Comparison of ENCODE assay signal across 8 mouse cellular contexts in the genomic region with DNA sequence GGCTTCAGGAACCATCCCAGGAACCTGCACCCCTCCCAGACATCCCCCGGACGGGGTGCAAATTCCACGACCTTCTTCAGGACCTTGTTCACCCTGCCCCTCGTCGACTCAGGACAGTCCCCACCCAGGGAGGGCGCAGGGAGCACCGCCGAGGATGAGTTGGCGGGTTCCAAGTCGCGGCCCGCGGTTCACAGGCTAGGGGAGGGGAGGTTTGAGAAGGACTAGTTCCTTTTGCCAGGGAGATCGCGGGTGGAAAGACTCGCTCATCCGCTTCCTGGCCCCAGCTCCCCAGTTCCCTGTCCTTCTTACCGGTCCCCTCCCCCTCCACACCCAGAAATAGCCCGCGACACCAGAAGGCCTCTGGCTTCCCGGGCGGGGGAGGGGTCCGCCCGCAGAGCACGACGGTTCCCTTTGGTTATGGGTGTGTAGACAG. TPM values are rescaled to one million over a fixed set of nuclear protein-coding genes. Genes with fewer than 3 reads are reported as not detected.
DNase-seq lines count a peak whose midpoint lies in the region; ATAC-seq and TF ChIP-seq lines count a peak whose summit lies in the region.

Fam19a3 (minus strand) TSS at position 370 of the 433 bp plus-strand sequence.

- H3K27ac ChIP-seq in liver, adult 2 months (replicated peaks; ENCODE audit: insufficient read depth, low read depth, low read length), result no peak within 1 kb of the TSS
- no peak within 1 kb of the TSS for H3K27ac ChIP-seq in forebrain, embryonic 12.5 days
- no peak within 1 kb of the TSS for H3K27ac ChIP-seq in hindbrain, embryonic 11.5 days (ENCODE audit: low read depth, low read length)
- H3K27ac ChIP-seq in liver, embryonic 11.5 days (ENCODE audit: low read depth, low read length), result no peak within 1 kb of the TSS

- H3K9me3 ChIP-seq in forebrain, embryonic 12.5 days, result no peaks in the 10 kb centered on the region
- no peaks in the 10 kb centered on the region for H3K9me3 ChIP-seq in hindbrain, embryonic 11.5 days (ENCODE audit: control insufficient read depth, low read length)
- H3K9me3 ChIP-seq in liver, embryonic 11.5 days (ENCODE audit: control insufficient read depth, low read length), result no peaks in the 10 kb centered on the region

- no peak for TF ChIP-seq CTCF in liver, adult 2 months (IDR thresholded peaks at IDR 0.05; ENCODE audit: low read depth, low read length)

- no peaks in the 10 kb centered on the region for H3K36me3 ChIP-seq in liver, adult 2 months (ENCODE audit: control insufficient read depth, insufficient read depth, low read length)
- no peaks in the 10 kb centered on the region for H3K36me3 ChIP-seq in forebrain, embryonic 12.5 days (replicated peaks)
- no peaks in the 10 kb centered on the region for H3K36me3 ChIP-seq in hindbrain, embryonic 11.5 days (ENCODE audit: control insufficient read depth, insufficient read depth, low read length)
- H3K36me3 ChIP-seq in liver, embryonic 11.5 days (ENCODE audit: control insufficient read depth, insufficient read depth, low read length), result no peaks in the 10 kb centered on the region

- peaks cover 9% of the 10 kb centered on the region for H3K27me3 ChIP-seq in liver, adult 2 months (ENCODE audit: control insufficient read depth, insufficient read depth, low read length)
- peaks cover 99% of the 10 kb centered on the region for H3K27me3 ChIP-seq in forebrain, embryonic 12.5 days
- H3K27me3 ChIP-seq in hindbrain, embryonic 11.5 days (ENCODE audit: control insufficient read depth, insufficient read depth, low read length), result peaks cover 78% of the 10 kb centered on the region
- H3K27me3 ChIP-seq in liver, embryonic 11.5 days (replicated peaks; ENCODE audit: control insufficient read depth, insufficient read depth, low read length), result peaks cover 75% of the 10 kb centered on the region

- peaks cover 5% of the 10 kb centered on the region; the same call in 1 of the 2 replicates for H3K4me1 ChIP-seq in liver, adult 2 months (ENCODE audit: control insufficient read depth, insufficient read depth, low read length)
- H3K4me1 ChIP-seq in forebrain, embryonic 12.5 days, result peaks cover 24% of the 10 kb centered on the region
- H3K4me1 ChIP-seq in hindbrain, embryonic 11.5 days (replicated peaks; ENCODE audit: control insufficient read depth, insufficient read depth, low read length), result peaks cover 6% of the 10 kb centered on the region
- peaks cover 10% of the 10 kb centered on the region for H3K4me1 ChIP-seq in liver, embryonic 11.5 days (replicated peaks; ENCODE audit: control insufficient read depth, insufficient read depth, low read length)

- 2% methylated on average over 26 of the region's 26 CpGs for WGBS in liver, adult 2 months
- under 1% methylated on average over 26 of the region's 26 CpGs for WGBS in forebrain, embryonic 12.5 days
- WGBS in hindbrain, embryonic 11.5 days, result 1% methylated on average over 25 of the region's 26 CpGs
- WGBS in liver, embryonic 11.5 days, result 0% methylated on average over 26 of the region's 26 CpGs

- intact Hi-C loops in left cerebral cortex, postnatal 25 days (cut with DNase I), result no loop called here

- no peak for TF ChIP-seq POLR2A in liver, adult 2 months (IDR thresholded peaks at IDR 0.05; ENCODE audit: extremely low read depth, insufficient read depth, low read length)

- H3K79me2 ChIP-seq in liver, adult 2 months (ENCODE audit: control insufficient read depth, insufficient read depth, low read length), result no peaks in the 10 kb centered on the region

- H3K9ac ChIP-seq in liver, adult 2 months (ENCODE audit: low read depth, low read length), result peak within 1 kb of the TSS; percentile 55
- H3K9ac ChIP-seq in forebrain, embryonic 12.5 days, result peak within 1 kb of the TSS; percentile 44
- H3K9ac ChIP-seq in hindbrain, embryonic 11.5 days (ENCODE audit: low read depth, low read length), result peak within 1 kb of the TSS; percentile 29; the same call in 1 of the 2 replicates
- H3K9ac ChIP-seq in liver, embryonic 11.5 days (ENCODE audit: low read depth, low read length), result peak within 1 kb of the TSS; percentile 44

- peak within 1 kb of the TSS; percentile 80 for H3K4me2 ChIP-seq in forebrain, embryonic 12.5 days
- peak within 1 kb of the TSS; percentile 87 for H3K4me2 ChIP-seq in hindbrain, embryonic 11.5 days (replicated peaks; ENCODE audit: low read depth, low read length)
- H3K4me2 ChIP-seq in liver, embryonic 11.5 days, result peak within 1 kb of the TSS; percentile 99

- DNase-seq in liver, adult 2 months (ENCODE audit: extremely low read depth, low read depth, low spot score), result no peak
- no peak for DNase-seq in liver
- DNase-seq in hindbrain, embryonic 11.5 days (ENCODE audit: low spot score), result no peak
- DNase-seq in liver, embryonic 11.5 days (ENCODE audit: low spot score), result peak; percentile 46
- DNase-seq in neural tube, embryonic 10.5 days (ENCODE audit: extremely low spot score, low spot score), result peak; percentile 59
- DNase-seq in left cerebral cortex, postnatal 25 days (ENCODE audit: low spot score in 2 of 2), result no peak
- no peak for DNase-seq in cerebellum, adult 18-20 months

- ATAC-seq in forebrain, embryonic 12.5 days (ENCODE audit: low FRiP score), result peak; percentile 17; the same call in 1 of the 2 replicates
- peak; percentile 8; the same call in 1 of the 2 replicates for ATAC-seq in hindbrain, embryonic 11.5 days (ENCODE audit: low FRiP score)
- ATAC-seq in liver, embryonic 11.5 days (replicated peaks; ENCODE audit: low FRiP score), result no peak

- H3K4me3 ChIP-seq in liver, adult 2 months (ENCODE audit: insufficient read depth, low read depth, low read length), result peak within 1 kb of the TSS; percentile 62; the same call in 1 of the 2 replicates
- H3K4me3 ChIP-seq in forebrain, embryonic 12.5 days (replicated peaks), result peak within 1 kb of the TSS; percentile 44
- H3K4me3 ChIP-seq in hindbrain, embryonic 11.5 days (ENCODE audit: low read depth, low read length), result peak within 1 kb of the TSS; percentile 40
- peak within 1 kb of the TSS; percentile 63 for H3K4me3 ChIP-seq in liver, embryonic 11.5 days (ENCODE audit: low read depth, low read length)

RNA-seq across cellular contexts. Expression of gene Fam19a3, which starts in this region (rescaled TPM):
- total RNA-seq in liver, adult 2 months (2014; rRNA removed), result under 0.01 and 0.07 TPM in 2 replicates
- 0.04 and 0.05 TPM in 2 replicates for polyA plus RNA-seq in liver, adult 2 months (2012; rRNA removed)
- 0.23 TPM in 1 of 2 replicates, not detected in the other for polyA plus RNA-seq in forebrain, embryonic 12.5 days (2016; fragmentation: Nextera tagmentation; extraction: Ambion mirVana)
- 0.09 TPM in 1 of 2 replicates, not detected in the other for polyA plus RNA-seq in hindbrain, embryonic 11.5 days (2014; fragmentation: Nextera tagmentation; extraction: Ambion mirVana)
- not detected in 2 replicates for polyA plus RNA-seq in liver, embryonic 11.5 days (2014; fragmentation: Nextera tagmentation; extraction: Ambion mirVana)
- under 1 TPM in 1 of 2 experiments, not detected in 1; 0.09 TPM for total RNA-seq in left cerebral cortex, postnatal 25 days (2021)

Comparison
In these comparisons a context has a peak if more than half of its experiments do, and no peak if none do; other contexts are left out.
1. Peak in ATAC-seq, H3K4me3 ChIP-seq, H3K9ac ChIP-seq and H3K4me2 ChIP-seq in forebrain, embryonic 12.5 days; RNA of the gene not detected or under 1 TPM.
2. Peak in ATAC-seq, H3K4me3 ChIP-seq, H3K9ac ChIP-seq and H3K4me2 ChIP-seq in hindbrain, embryonic 11.5 days; RNA of the gene not detected or under 1 TPM.
3. Peak in DNase-seq, H3K4me3 ChIP-seq, H3K9ac ChIP-seq and H3K4me2 ChIP-seq in liver, embryonic 11.5 days; RNA of the gene not detected or under 1 TPM.